Mouse (Mus musculus): Measurements from ENCODE around the gene Olfr545. TPM values are rescaled to one million over a fixed set of nuclear protein-coding genes. Genes with fewer than 3 reads are reported as not detected.

The Olfr545 gene
- not detected in 2 replicates for polyA plus RNA-seq (2012; rRNA removed)

DNA sequence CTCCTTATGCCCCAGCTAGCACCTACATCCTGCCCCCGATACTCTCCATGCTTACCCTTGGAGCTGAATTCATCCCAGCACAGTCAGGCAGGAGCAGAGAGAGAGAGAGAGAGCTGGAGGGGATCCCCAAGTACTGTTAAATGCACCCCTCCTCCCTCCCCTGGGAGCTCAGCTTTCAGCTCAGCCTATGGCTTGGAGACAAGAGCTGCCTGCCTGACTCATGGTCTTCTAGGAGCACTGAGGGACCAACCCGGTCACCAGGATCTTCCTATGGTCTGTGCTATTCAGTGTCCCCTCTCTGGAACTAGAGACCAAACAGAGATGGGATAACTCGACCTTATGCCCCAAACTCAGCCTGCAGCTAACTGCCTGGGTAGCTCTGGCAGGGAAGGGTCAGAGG, at the start of gene Olfr545:
Gene Olfr545, minus strand, starts transcription at position 101 of the 400 bp plus-strand sequence.
- no peak for TF ChIP-seq POLR2A (IDR thresholded peaks at IDR 0.05; ENCODE audit: low read depth, low read length)
- no peak for TF ChIP-seq CTCF (IDR thresholded peaks at IDR 0.05; ENCODE audit: extremely low read depth, insufficient read length, insufficient replicate concordance, low read depth, low read length)
- WGBS: 56% methylated on average over 3 of the region's 3 CpGs
- H3K4me3 ChIP-seq (ENCODE audit: low read depth, low read length): no peak within 1 kb of the TSS
- H3K36me3 ChIP-seq (ENCODE audit: control insufficient read depth, insufficient read depth, low read length): no peaks in the 10 kb centered on the region
- no peaks in the 10 kb centered on the region; the same call in 1 of the 2 replicates for H3K27me3 ChIP-seq (ENCODE audit: control insufficient read depth, insufficient read depth, low read length)
- H3K27ac ChIP-seq (ENCODE audit: insufficient read depth, low read depth, low read length): no peak within 1 kb of the TSS
- H3K4me1 ChIP-seq (ENCODE audit: control insufficient read depth, insufficient read depth, insufficient read length, low read length): no peaks in the 10 kb centered on the region

DNA sequence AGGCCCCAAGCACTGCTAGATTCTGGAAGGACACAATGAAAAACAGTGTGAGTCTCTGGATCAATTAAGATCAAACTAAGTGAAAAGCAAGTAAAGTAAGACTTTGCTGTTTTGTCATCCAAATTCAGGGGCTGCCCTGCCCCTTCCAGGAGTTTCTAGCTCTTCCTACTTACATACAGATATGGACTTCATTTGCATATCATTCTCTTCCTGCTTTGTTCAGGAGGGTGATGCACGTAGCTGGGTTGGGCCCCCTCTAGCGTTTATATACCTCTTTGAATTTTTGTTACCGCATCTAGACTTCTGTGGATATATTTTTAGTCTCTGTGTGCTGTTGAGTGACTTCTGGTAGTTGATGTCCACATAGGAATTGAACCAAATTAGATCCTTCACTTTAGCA, 41.9 kb upstream of the Olfr545 start:
- Histone ChIP-seq H3K4me3 (ENCODE audit: low read depth, low read length) (no peak overlapping the region), H3K36me3 (ENCODE audit: control insufficient read depth, insufficient read depth, low read length) (no peaks in the 10 kb centered on the region), H3K27me3 (ENCODE audit: control insufficient read depth, insufficient read depth, low read length) (no peaks in the 10 kb centered on the region), H3K27ac (ENCODE audit: insufficient read depth, low read depth, low read length) (no peak overlapping the region), H3K4me1 (ENCODE audit: control insufficient read depth, insufficient read depth, insufficient read length, low read length) (no peaks in the 10 kb centered on the region)
- no peak for TF ChIP-seq POLR2A (IDR thresholded peaks at IDR 0.05; ENCODE audit: low read depth, low read length)
- no peak for TF ChIP-seq CTCF (IDR thresholded peaks at IDR 0.05; ENCODE audit: extremely low read depth, insufficient read length, insufficient replicate concordance, low read depth, low read length)
- 39% methylated on average over 3 of the region's 3 CpGs for WGBS

GRCm38 (mm10) chr7:102540596-102540995, 41.2 kb upstream of the Olfr545 start, which contains the start of gene Olfr548-ps1:
TSS of gene Olfr548-ps1 (plus strand) at chr7:102540896.
- H3K4me3 ChIP-seq (ENCODE audit: low read depth, low read length): no peak within 1 kb of the TSS
- 71% methylated on average over 2 of the region's 2 CpGs for WGBS
- H3K27me3 ChIP-seq (ENCODE audit: control insufficient read depth, insufficient read depth, low read length): no peaks in the 10 kb centered on the region
- no peaks in the 10 kb centered on the region for H3K4me1 ChIP-seq (ENCODE audit: control insufficient read depth, insufficient read depth, insufficient read length, low read length)
- no peaks in the 10 kb centered on the region for H3K36me3 ChIP-seq (ENCODE audit: control insufficient read depth, insufficient read depth, low read length)
- no peak within 1 kb of the TSS for H3K27ac ChIP-seq (ENCODE audit: insufficient read depth, low read depth, low read length)
- TF ChIP-seq POLR2A (IDR thresholded peaks at IDR 0.05; ENCODE audit: low read depth, low read length): no peak
- TF ChIP-seq CTCF (IDR thresholded peaks at IDR 0.05; ENCODE audit: extremely low read depth, insufficient read length, insufficient replicate concordance, low read depth, low read length): no peak

- TF ChIP-seq CTCF (IDR thresholded peaks at IDR 0.05; ENCODE audit: extremely low read depth, insufficient read length, insufficient replicate concordance, low read depth, low read length): no peak
- no peaks in the 10 kb centered on the region for H3K27me3 ChIP-seq (ENCODE audit: control insufficient read depth, insufficient read depth, low read length)
- no peaks in the 10 kb centered on the region for H3K36me3 ChIP-seq (ENCODE audit: control insufficient read depth, insufficient read depth, low read length)
- H3K4me1 ChIP-seq (ENCODE audit: control insufficient read depth, insufficient read depth, insufficient read length, low read length): no peaks in the 10 kb centered on the region
- no peak within 1 kb of the TSS for H3K27ac ChIP-seq (ENCODE audit: insufficient read depth, low read depth, low read length)
- WGBS: 56% methylated on average over 1 of the region's 1 CpGs
- no peak within 1 kb of the TSS for H3K4me3 ChIP-seq (ENCODE audit: low read depth, low read length)
These were observed 35.1 kb upstream of the Olfr545 start, which contains the start of gene Olfr547 for GRCm38 (mm10) chr7:102534449-102534848. TSS of gene Olfr547 (plus strand) at chr7:102534749.

- H3K4me1 ChIP-seq (ENCODE audit: control insufficient read depth, insufficient read depth, insufficient read length, low read length): no peaks in the 10 kb centered on the region
- H3K36me3 ChIP-seq (ENCODE audit: control insufficient read depth, insufficient read depth, low read length): no peaks in the 10 kb centered on the region
- no peak for TF ChIP-seq POLR2A (IDR thresholded peaks at IDR 0.05; ENCODE audit: low read depth, low read length)
- no peak for TF ChIP-seq CTCF (IDR thresholded peaks at IDR 0.05; ENCODE audit: extremely low read depth, insufficient read length, insufficient replicate concordance, low read depth, low read length)
- H3K27ac ChIP-seq (ENCODE audit: insufficient read depth, low read depth, low read length): no peak overlapping the region
- WGBS: 65% methylated on average over 1 of the region's 1 CpGs
- no peak overlapping the region for H3K4me3 ChIP-seq (ENCODE audit: low read depth, low read length)
- no peaks in the 10 kb centered on the region; the same call in 1 of the 2 replicates for H3K27me3 ChIP-seq (ENCODE audit: control insufficient read depth, insufficient read depth, low read length)
These were observed 29.7 kb upstream of the Olfr545 start for GRCm38 (mm10) chr7:102529052-102529451.

DNA sequence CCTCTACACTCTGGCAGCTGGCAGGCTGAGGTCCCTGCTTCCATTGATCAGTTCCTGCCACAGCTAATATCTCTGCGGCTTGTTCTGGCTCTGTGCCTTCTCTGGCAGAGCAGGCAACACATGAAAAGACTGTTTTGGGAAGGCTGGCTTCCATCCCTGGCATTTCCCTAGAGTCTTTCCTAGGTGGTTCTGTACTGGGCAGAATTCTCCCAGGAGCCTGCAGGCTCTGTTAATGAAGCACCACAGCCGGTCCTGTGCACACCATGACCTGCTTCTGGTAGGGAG, 17.6 kb upstream of the Olfr545 start:
- H3K4me1 ChIP-seq (ENCODE audit: control insufficient read depth, insufficient read depth, insufficient read length, low read length): no peaks in the 10 kb centered on the region; the same call in 1 of the 2 replicates
- H3K27ac ChIP-seq (ENCODE audit: insufficient read depth, low read depth, low read length): no peak overlapping the region
- WGBS: 58% methylated on average over 2 of the region's 2 CpGs
- H3K36me3 ChIP-seq (ENCODE audit: control insufficient read depth, insufficient read depth, low read length): no peaks in the 10 kb centered on the region
- no peak for TF ChIP-seq POLR2A (IDR thresholded peaks at IDR 0.05; ENCODE audit: low read depth, low read length)
- no peak for TF ChIP-seq CTCF (IDR thresholded peaks at IDR 0.05; ENCODE audit: extremely low read depth, insufficient read length, insufficient replicate concordance, low read depth, low read length)
- no peak overlapping the region for H3K4me3 ChIP-seq (ENCODE audit: low read depth, low read length)
- H3K27me3 ChIP-seq (ENCODE audit: control insufficient read depth, insufficient read depth, low read length): no peaks in the 10 kb centered on the region

DNA sequence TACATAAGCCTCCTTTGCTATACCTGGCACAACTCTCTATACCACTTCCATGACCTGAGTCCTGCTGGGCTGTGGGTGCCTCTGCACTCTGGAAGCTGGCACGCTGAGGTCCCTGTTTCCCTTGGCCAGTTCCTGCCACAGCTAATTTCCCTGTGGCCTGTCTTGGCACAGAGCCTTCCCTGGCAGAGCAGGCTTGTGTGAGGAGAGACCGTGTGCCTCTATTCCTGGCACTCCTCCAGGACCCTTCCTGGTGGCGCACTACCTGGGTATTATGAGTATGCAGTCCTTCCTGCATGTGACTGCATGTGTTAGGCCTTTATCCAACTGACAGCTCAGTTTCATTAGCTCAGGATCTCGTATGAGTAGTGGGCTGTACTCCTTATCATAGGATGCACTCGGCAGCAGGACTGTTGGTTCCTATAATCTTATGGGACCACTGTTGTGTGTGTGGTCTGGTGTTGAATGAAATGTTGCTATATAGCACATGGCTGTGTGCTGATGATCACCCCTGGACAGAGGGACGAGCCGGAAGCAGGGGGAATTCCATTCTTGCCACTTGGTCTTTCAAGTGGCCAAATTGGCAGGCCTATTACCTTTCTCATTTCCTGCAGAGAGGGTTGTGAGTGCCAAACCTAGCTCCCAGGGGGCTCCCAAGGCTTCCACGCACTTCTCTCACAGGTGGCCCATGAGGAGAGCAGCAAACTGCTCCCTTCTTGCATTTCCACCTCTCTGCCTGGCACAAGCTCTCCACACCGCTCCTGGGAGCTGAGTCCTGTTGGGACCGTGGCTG, 17.1 kb upstream of the Olfr545 start:
- Histone ChIP-seq H3K4me1 (ENCODE audit: control insufficient read depth, insufficient read depth, insufficient read length, low read length) (no peaks in the 10 kb centered on the region; the same call in 1 of the 2 replicates), H3K4me3 (ENCODE audit: low read depth, low read length) (no peak overlapping the region), H3K27me3 (ENCODE audit: control insufficient read depth, insufficient read depth, low read length) (no peaks in the 10 kb centered on the region), H3K27ac (ENCODE audit: insufficient read depth, low read depth, low read length) (no peak overlapping the region), H3K36me3 (ENCODE audit: control insufficient read depth, insufficient read depth, low read length) (no peaks in the 10 kb centered on the region)
- WGBS: 40% methylated on average over 10 of the region's 10 CpGs
- TF ChIP-seq CTCF (IDR thresholded peaks at IDR 0.05; ENCODE audit: extremely low read depth, insufficient read length, insufficient replicate concordance, low read depth, low read length): no peak

Data from small intestine, adult 2 months (tissue).